Mouse (Mus musculus) hindbrain, embryonic 11.5 days (tissue): ENCODE measurements around the gene Thap8. TPM values are rescaled to one million over a fixed set of nuclear protein-coding genes. Genes with fewer than 3 reads are reported as not detected.

ENCODE experiments used
- ATAC-seq: fragments of 200-750 bp; cut with Nextera tagmentation; 2 replicates; pipeline ENCODE4 v1.8.0; 2017; ENCODE audit warnings: mild to moderate bottlenecking, moderate TSS enrichment, moderate library complexity; ENCODE audit not compliant: low FRiP score
- DNase-seq: peaks from one replicate; pipeline ENCODE4 v3.0.0-alpha.2; 2015; ENCODE audit warnings: low spot score
- H3K27ac ChIP-seq: fragments of 300-500 bp; sonication (generic); 2 replicates; pipeline ENCODE4 v1.5.1; 2014; ENCODE audit warnings: mild to moderate bottlenecking, low read depth, low read length
- H3K27me3 ChIP-seq: fragments of 300-500 bp; sonication (generic); 2 replicates; pipeline ENCODE4 v1.6.1; 2014; ENCODE audit warnings: mild to moderate bottlenecking, low read length, moderate library complexity, mixed read lengths; ENCODE audit not compliant: control insufficient read depth, insufficient read depth
- H3K36me3 ChIP-seq: fragments of 300-500 bp; sonication (generic); 2 replicates; pipeline ENCODE4 v1.6.1; 2014; ENCODE audit warnings: mild to moderate bottlenecking, low read length, moderate library complexity, mixed read lengths; ENCODE audit not compliant: control insufficient read depth, insufficient read depth
- H3K4me1 ChIP-seq: fragments of 300-500 bp; sonication (generic); replicated peaks from 2 replicates; pipeline ENCODE4 v1.6.1; 2014; ENCODE audit warnings: low read length, mixed read lengths; ENCODE audit not compliant: control insufficient read depth, insufficient read depth
- H3K4me2 ChIP-seq: fragments of 300-500 bp; sonication (generic); replicated peaks from 2 replicates; pipeline ENCODE4 v1.6.1; 2014; ENCODE audit warnings: mild to moderate bottlenecking, low read depth, low read length
- H3K4me3 ChIP-seq: fragments of 300-500 bp; sonication (generic); 2 replicates; pipeline ENCODE4 v1.5.1; 2014; ENCODE audit warnings: low read depth, low read length
- H3K9ac ChIP-seq: fragments of 300-500 bp; sonication (generic); 2 replicates; pipeline ENCODE4 v1.6.1; 2014; ENCODE audit warnings: low read depth, low read length
- H3K9me3 ChIP-seq: fragments of 300-500 bp; sonication (generic); 2 replicates; pipeline ENCODE4 v1.6.1; 2016; ENCODE audit warnings: low read length; ENCODE audit not compliant: control insufficient read depth
- WGBS: fragments of 180-500 bp; shearing (Covaris S2); extraction: QIAGEN DNeasy Blood & Tissue Kit; methylation state at CpG from one replicate; pipeline ENCODE4 v1.1.7; 2014; 5-methylcytosine and 5-hydroxymethylcytosine counted together
- polyA plus RNA-seq: library from polyadenylated mRNA; unstranded; fragments of >200 nt; fragmentation: Nextera tagmentation; extraction: Ambion mirVana; gene quantifications from 2 replicates; pipeline ENCODE4 v1.2.1, GENCODE M21; 2014

The Thap8 gene
- polyA plus RNA-seq, 1 experiment from 2014 or later: 0.25 TPM

DNA sequence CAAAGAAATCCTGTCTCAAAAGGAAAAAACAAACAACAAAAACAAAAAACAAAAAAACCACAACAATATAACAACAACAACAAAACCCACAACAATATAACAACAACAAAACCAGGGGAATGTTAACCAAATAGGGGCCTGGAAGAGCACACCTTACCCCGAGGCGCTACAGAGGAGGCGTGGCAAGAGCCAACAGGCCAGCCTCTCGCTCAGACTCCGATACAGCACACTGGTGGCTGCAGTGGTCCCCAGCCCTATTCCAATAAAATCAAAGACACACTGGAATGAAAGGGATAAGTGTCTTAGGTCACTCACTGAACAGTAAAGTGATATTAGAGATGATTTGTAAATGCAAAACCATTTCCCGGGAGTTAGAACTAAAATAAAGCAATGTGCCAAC lies 358 bp upstream of the Thap8 start:
- H3K4me3 ChIP-seq: peak overlapping the region; percentile 67
- ATAC-seq (peak; percentile 17; the same call in 1 of the 2 replicates), DNase-seq (no peak)
- 0% methylated on average over 6 of the region's 6 CpGs for WGBS
- peak overlapping the region; percentile 49 for H3K9ac ChIP-seq
- H3K4me1 ChIP-seq: no peaks in the 10 kb centered on the region
- no peaks in the 10 kb centered on the region for H3K9me3 ChIP-seq
- no peaks in the 10 kb centered on the region for H3K36me3 ChIP-seq
- peak overlapping the region; percentile 79 for H3K4me2 ChIP-seq
- H3K27me3 ChIP-seq: no peaks in the 10 kb centered on the region
- H3K27ac ChIP-seq: peak overlapping the region; percentile 84; the same call in 1 of the 2 replicates

DNA sequence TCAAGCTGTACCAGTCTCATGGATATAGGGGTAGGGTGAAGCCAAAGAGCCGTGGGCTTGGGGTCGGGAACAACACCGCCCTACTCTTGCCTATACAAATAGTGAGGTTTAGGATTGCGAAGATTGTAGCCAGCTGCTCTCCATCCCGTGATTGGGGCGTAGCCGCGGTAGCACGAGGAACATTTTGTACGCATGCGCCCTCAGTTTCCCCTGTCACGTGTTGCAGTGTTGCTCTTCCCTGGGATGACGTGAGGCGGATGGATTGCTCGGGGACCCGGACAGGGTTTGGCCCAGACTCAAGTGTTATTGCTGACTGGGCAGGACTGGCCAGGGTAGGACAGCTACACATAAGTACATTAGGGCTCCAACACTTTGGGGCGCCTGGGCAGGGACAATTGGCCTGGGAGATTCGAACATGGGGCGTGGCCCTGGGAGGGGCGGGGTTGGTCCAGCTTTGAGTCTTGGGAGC lies 810 bp downstream of the Thap8 start:
- WGBS: under 1% methylated on average over 20 of the region's 20 CpGs
- H3K4me1 ChIP-seq: no peaks in the 10 kb centered on the region
- H3K36me3 ChIP-seq: no peaks in the 10 kb centered on the region
- ATAC-seq: peak; percentile 87
- H3K27me3 ChIP-seq: no peaks in the 10 kb centered on the region
- DNase-seq: peak; percentile 89
- H3K27ac ChIP-seq: peak overlapping the region; percentile 84
- H3K4me3 ChIP-seq: peak overlapping the region; percentile 67
- peak overlapping the region; percentile 79 for H3K4me2 ChIP-seq
- H3K9me3 ChIP-seq: no peaks in the 10 kb centered on the region
- peak overlapping the region; percentile 59 for H3K9ac ChIP-seq

DNA sequence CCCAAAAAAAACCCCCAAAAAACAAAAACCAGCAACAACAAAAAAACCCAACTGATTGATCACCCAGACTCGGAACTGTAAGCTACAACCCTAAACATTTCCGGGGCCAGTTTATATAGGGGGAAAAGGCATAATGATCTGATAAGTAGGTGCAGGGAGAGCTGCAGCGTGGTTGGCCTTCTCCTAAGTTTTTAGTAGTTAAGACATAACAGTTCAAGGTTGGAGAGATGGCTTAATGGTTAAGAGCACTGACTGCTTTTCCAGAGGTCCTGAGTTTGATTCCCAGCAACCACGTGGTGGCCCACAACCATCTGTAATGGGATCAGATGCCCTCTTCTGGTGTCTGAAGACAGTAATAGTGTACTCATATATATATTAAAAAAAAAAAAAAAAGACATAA lies 1.6 kb downstream of the Thap8 start:
- Histone ChIP-seq H3K27ac (no peak overlapping the region), H3K4me1 (no peaks in the 10 kb centered on the region), H3K4me3 (no peak overlapping the region), H3K9me3 (no peaks in the 10 kb centered on the region), H3K4me2 (peak overlapping the region; percentile 79; the same call in 1 of the 2 replicates), H3K36me3 (no peaks in the 10 kb centered on the region), H3K9ac (no peak overlapping the region), H3K27me3 (no peaks in the 10 kb centered on the region)
- 87% methylated on average over 4 of the region's 4 CpGs for WGBS
- DNase-seq (no peak), ATAC-seq (no peak)

DNA sequence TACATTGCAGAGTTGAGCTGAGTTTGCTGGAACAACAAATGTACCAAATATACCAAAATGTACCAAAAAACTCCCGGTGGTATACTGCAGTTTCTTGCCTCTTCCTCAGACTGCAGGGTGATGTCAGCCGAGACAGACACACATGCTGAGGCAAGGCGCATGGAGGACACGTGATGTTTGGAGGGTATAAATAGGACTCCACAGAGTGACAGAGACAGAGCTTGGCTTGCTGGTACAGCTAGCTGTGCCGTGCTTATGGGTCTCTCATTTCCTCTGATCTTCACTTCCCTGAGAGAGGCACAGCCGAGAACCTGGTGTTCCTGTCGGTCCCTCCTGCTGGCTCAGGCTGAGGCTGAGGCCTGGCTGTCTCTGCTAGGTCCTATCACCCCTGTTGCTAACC lies 2.8 kb downstream of the Thap8 start:
- WGBS: 79% methylated on average over 7 of the region's 7 CpGs
- ATAC-seq (no peak), DNase-seq (no peak)
- Histone ChIP-seq H3K9me3 (no peaks in the 10 kb centered on the region), H3K36me3 (no peaks in the 10 kb centered on the region), H3K4me2 (no peak overlapping the region), H3K4me3 (no peak overlapping the region), H3K9ac (no peak overlapping the region), H3K4me1 (no peaks in the 10 kb centered on the region), H3K27ac (no peak overlapping the region), H3K27me3 (no peaks in the 10 kb centered on the region)

DNA sequence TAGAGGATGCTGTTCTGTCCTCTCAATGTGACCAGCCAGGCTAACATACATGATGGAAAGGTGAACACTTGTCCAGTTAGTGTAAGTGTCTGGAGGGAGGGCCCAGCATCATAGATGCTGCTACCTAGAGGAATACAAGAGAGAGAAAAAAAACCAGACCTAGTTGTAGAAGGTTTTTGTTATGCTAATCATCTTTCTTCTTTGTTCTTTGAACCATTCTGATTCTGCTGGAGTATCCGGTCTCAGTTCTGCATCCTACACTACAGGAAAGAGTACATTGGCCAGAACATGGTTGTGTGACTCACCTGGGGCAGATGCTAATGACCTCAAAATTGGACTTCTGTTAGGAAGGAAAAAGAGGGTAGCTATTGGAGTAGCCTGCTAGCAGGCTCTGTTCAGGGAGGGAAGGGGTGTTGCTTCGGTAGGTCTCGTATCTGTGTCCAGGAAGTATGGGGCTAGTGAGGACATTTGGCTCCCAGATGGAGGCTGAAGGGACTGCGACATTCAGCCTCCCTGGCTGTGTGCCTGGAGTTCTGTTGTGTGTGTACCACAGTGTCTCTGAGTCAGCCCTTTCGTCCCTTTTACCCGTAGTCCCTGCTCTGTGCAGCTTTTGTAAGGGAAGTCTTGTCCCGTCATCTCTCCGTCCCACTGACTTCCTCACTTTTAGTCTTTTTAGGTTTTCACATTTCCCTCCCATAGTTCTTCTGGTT lies 7.0 kb downstream of the Thap8 start:
- WGBS: 73% methylated on average over 8 of the region's 8 CpGs
- Histone ChIP-seq H3K36me3 (no peaks in the 10 kb centered on the region), H3K9ac (no peak overlapping the region), H3K9me3 (no peaks in the 10 kb centered on the region), H3K27me3 (no peaks in the 10 kb centered on the region), H3K4me1 (peaks cover 4% of the 10 kb centered on the region; the same call in 1 of the 2 replicates), H3K27ac (no peak overlapping the region), H3K4me2 (no peak overlapping the region), H3K4me3 (no peak overlapping the region)
- DNase-seq: no peak
- ATAC-seq: no peak

DNA sequence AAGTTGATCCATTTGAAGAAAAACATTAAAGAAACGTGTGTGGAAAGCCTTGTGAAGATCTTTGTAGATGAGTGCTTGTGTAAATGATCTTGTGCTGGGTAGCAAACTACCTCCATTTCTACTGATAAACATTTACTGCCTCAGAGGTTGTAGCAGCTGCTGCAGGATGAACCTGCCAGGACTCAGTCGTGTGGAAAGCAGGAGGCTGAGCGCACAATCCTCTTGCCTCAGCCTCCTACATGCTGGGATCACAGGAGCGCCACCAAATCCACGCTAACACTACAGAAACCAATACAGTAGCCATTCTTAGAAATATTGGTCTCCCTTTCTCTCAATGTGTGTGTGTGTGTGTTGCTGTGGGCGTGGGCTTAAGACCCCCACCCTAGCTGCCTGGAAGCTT lies 8.2 kb downstream of the Thap8 start:
- DNase-seq: no peak
- H3K9ac ChIP-seq: no peak overlapping the region
- no peaks in the 10 kb centered on the region for H3K36me3 ChIP-seq
- peaks cover 4% of the 10 kb centered on the region; the same call in 1 of the 2 replicates for H3K4me1 ChIP-seq
- H3K4me2 ChIP-seq: no peak overlapping the region
- H3K27me3 ChIP-seq: no peaks in the 10 kb centered on the region
- H3K27ac ChIP-seq: no peak overlapping the region
- 81% methylated on average over 6 of the region's 6 CpGs for WGBS
- no peak overlapping the region for H3K4me3 ChIP-seq
- no peaks in the 10 kb centered on the region for H3K9me3 ChIP-seq
- no peak for ATAC-seq

DNA sequence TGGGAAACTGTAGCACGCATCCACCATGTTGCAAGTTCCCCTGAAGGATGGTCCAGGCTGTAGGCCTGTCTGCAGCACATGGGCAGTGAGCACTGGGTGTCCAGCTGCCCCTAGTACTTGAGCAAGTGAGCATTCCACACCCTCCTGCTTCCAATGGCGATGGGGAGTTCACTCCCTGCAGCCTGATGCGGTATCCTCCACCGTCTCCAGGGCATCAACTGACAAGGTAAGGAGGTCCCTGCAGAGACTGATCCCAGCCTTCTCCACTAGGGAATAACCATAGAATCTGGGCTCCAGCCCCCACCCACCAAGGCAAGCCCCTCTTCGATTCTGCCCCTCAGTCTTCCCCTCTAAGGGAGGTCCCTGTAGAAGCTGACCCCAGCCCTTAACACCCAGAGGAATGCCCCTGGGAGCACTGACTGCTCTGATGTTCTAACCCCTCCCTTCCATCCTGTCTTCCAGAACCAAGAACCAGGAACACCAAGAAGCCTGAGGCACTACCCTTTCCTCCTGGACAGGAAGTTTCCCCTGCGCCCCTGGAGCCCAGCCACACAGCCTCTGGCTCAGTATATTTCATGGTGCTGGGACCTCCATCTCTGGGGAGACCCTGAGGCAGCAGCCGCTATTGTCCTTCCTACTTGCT lies 9.3 kb downstream of the Thap8 start:
- H3K9ac ChIP-seq: no peak overlapping the region
- no peaks in the 10 kb centered on the region for H3K27me3 ChIP-seq
- 71% methylated on average over 7 of the region's 7 CpGs for WGBS
- no peak for DNase-seq
- no peaks in the 10 kb centered on the region for H3K36me3 ChIP-seq
- no peak overlapping the region for H3K4me2 ChIP-seq
- peak overlapping the region; percentile 17; the same call in 1 of the 2 replicates for H3K27ac ChIP-seq
- H3K9me3 ChIP-seq: no peaks in the 10 kb centered on the region
- H3K4me1 ChIP-seq: peaks cover 4% of the 10 kb centered on the region; the same call in 1 of the 2 replicates
- H3K4me3 ChIP-seq: no peak overlapping the region; the same call in 1 of the 2 replicates
- ATAC-seq: no peak

DNA sequence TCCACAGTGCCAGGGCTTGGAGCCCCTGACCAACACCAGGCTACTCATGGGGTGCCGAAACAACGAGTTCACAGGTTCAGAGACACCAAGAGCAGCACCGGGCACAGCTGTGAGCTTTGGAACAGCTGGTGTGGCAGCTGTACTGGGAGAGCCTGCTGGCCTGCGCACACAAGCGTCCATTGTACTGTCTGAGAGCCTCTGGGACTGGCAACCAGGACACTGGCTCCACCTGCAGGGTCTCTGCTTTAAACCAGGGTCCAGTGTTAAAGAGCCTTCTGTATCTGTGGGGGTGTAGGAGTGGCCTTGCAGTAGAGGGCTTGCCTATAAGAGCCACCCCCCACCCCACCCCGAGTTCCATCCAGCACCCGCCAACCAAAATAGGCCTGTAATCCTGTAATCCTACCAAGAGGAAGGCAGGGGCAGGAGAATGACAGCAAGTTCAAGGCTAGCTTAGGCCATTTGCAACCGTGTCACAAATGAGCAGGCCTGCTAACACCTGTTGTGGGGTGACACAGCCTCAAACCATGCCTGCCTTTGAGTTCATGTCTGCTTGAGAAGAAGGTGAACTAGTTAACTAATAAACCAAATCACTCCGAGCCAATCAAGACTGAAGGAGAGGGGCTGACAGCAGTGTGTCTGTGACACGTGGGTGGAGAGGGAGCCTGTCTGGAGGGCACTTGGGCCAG lies 10.0 kb downstream of the Thap8 start:
- Histone ChIP-seq H3K27ac (peak overlapping the region; percentile 17; the same call in 1 of the 2 replicates), H3K9ac (no peak overlapping the region), H3K27me3 (no peaks in the 10 kb centered on the region), H3K4me1 (peaks cover 4% of the 10 kb centered on the region; the same call in 1 of the 2 replicates), H3K4me3 (no peak overlapping the region), H3K4me2 (no peak overlapping the region), H3K9me3 (no peaks in the 10 kb centered on the region), H3K36me3 (no peaks in the 10 kb centered on the region)
- DNase-seq (peak; percentile 54), ATAC-seq (peak; percentile 22; the same call in 1 of the 2 replicates)
- 52% methylated on average over 10 of the region's 10 CpGs for WGBS
